Mouse (Mus musculus) testis, postnatal 14 days (tissue): ENCODE results near the gene Cd164l2.

Experiments
- DNase-seq: peaks from one replicate; pipeline ENCODE4 v3.0.0; 2021; ENCODE audit warnings: low spot score

The Cd164l2 gene

DNA sequence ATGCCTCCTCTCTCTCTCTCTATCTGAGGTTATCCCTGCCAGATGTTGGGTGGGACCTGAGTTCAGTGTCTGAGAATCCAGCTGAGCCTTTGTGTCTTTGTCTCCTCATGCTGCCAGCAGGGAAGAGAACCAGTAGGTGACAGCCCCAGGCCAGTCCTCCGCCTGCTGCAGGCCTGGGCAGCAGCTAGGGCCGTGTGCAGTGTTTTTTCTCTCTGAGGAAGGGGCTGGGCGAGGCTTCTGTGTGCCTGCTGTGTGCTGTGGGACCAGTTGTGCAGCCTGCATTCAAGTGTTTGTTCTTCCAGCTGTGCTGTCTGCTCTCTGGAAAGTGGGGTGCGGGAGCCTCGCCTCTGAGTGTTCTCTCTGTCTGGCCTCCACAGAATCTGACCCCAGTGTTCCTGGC lies 11.9 kb downstream of the Cd164l2 start:
- DNase-seq = no peak

DNA sequence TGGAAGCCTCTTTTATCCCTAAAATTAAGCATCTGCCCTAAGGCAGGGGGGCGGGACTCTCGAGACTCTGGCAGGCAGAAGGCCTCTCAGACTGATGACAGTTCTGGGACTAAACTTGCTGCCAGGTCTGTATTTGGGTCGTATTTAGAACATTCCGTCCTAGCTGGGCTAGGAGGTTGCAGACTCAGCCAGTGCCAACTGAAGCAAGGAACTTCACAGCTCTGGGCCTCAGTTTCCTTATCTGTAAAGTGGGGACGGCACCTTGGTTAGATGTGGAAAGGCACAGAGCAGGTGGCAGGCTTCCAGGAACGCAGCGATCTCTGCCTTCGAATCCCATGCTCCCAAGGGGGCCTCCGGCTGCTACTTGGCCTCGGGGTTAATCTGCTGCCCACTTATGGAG lies 14.1 kb downstream of the Cd164l2 start:
- DNase-seq = no peak

DNA sequence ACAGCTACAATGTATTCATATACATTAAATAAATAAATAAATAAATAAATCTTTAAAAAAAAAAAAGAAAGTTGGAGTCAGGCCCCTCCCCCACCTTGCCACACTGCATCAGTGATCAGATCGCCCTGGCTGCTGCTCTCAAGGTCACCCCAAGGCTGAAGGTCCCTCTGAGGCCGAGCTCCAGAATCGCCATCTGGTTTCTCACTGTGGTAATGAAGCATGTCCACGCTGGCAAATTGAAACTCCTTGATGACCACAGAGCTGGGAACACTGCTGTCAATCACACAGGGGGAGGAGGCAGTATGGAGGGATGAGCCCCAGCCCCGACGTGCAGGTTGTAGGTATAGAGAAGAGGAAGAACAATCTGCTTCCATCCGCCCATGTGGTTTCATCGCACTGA lies 15.7 kb downstream of the Cd164l2 start:
- DNase-seq = no peak

DNA sequence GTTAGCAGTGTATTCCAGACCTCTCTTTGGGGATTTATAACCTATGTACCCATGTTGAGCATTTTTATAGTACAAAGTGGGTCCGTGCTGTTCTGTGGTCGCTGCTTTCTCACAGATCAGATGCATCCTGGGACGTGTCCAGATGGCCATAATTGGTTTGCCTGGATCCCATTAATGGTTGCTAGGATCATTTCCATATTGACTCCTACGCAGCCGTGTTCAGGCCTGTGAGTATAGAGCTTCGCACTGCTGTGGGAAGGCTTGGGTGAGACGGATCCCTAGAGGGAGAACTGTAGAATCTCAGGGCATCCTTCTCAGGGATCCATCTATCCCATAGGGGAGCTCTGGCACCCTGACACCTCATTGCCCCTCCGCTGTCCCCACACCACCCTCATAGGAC lies 17.7 kb downstream of the Cd164l2 start:
- DNase-seq = no peak

DNA sequence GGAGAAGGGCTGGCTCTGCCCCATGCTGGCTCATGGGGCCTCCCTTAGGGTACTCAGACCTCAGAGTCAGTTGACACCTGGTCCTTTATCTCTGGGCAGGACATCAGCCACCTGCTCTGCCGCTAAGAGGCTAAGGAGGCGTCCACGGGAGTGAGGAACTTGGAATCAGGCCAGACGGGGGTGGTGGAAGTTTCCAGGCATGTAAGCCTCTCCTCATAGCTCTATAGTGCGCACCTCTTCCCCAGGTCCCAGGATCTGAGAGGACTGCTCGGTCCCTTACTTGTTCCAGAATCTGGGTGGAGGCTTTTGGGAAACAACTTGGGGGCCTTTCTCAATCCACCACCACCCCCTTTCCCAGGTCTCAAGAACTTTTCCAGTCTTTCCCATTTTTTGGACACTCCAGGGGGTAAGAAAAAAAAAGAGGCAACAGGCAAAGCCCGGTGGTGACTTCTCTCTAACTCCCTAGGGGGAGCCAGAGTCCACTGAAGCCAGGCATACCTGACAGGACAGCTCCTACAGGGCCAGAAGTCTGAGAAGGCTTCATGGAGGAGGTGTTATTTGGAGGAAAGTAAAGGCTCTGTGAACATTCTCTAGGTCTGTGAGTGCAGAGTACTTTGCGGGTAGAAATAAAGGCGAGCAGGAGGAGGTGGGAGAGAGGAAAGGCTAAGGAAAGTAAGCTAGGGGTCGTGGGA lies 21.5 kb downstream of the Cd164l2 start:
- no peak for DNase-seq

DNA sequence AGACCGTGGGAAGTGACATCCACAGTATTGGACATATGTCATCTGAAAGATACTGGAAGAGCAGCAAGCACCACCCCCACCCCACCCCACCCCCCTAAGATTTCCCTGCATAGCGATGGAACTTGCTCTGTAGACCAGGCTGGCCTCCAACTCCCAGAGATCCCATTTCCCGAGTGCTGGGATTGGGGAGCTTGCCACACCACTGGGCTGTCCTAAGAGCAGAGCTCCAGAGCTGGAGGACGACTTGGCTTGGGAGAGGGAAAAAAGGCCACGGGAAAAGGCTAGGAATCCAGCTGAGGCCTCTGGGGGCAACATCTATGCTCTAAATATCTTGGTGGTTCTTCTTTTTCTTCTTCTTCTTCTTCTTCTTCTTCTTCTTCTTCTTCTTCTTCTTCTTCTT lies 22.8 kb downstream of the Cd164l2 start:
- DNase-seq = no peak

DNA sequence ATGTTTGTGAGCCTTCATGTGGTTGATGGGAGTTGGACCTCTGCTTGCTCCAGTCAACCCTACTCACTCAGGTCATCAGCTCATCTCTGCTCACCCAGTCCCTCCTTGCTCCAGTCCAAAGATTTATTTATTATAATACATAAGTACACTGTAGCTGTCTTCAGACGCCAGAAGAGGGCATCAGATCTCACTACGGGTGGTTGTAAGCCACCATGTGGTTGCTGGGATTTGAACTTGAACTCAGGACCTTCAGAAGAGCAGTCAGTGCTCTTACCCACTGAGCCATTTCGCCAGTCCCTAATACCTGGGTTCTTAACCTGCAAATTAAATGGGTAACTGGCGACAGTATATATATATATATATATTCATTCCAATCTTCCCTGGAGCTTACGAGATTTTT lies 23.5 kb downstream of the Cd164l2 start:
- no peak for DNase-seq

DNA sequence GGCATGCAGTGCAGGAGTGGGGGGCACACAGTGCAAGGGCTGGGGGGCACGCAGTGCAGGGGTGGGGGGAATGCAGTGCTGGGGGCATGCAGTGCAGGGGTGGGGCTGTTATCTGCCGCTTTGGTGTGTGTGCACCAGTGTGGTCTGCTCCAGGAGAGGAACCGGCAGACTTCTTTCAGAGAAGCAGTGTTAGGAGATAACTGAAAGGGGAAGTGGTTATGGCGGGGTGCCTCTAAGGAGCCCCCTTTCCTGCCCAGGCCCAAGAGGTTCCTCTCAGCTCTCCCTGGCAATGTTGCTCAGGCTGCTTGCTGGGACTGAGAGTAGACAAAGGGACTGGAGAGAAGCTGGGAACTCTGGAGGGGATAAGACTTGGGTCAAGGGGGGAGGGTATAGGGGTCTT lies 26.0 kb downstream of the Cd164l2 start:
- DNase-seq = no peak

DNA sequence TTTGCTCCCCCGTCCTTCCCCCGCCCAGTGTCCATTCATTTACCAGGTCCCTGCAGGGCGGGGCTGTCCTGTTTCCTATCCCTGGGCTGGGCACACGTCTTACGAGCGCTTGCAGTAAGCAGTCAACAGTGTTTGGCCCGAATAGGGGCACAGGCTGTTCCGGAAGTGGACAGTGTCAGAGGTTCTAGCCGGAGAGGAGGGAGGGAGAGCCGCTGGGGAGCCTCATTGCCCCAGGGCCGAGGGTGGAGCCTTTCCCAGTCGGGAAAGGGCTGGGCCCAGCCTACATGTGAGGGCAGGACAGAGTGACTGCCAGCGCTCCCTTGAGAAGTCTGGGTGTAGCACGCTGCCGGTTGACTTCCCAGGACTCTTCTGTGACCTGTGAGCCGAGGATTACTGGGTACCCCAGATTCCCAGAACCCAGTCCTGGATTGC lies 28.6 kb downstream of the Cd164l2 start, which contains the start of gene Map3k6:
Gene Map3k6 (plus strand): TSS at position 329 of the 432 bp plus-strand sequence.
- peak; percentile 81 for DNase-seq

DNA sequence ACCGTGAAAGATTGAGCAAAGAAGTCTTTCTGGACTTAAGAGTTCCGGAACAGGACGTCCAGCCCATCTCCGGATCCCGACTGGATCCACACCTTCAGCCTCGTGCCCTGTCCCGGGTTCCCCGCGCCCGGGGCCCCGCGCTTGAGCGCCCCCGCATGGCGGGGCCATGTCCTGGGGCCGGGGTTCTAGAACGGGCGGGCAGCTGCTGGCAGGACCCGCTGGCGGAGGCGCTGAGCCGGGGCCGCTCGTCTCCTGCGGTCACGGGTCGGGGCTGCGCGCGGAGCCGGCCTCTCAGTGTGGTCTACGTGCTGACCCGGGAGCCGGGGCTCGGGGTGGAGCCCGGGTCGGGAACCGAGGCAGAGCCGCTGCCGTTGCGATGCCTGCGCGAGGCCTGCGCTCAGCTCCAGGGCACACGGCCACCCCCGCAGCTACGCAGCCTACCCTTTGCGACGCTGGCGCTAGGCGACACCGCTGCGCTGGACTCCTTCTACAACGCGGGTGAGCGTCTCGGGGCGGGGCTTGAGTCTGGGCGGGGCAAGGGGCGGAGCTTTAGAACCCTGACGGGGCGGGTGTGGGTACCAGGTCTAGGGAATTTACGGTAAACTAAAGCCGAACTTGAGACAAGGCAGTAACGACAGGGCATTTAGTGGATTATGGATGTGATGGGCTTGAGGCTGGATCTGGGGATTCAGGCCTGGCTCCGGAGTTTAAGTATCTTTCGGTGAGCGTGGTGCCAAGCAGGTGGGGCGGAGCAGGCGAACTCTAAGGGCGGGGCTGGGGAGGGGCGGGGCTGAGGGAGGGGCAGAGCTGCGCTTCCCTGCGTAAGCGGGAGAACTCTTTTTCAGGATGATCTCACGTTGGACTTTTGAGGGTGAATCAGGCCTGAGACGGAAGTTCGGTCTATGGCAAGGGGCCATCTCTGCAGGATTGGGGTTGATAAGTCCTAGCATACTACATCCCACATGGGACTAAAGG lies 29.3 kb downstream of the Cd164l2 start:
- DNase-seq = peak; percentile 88

DNA sequence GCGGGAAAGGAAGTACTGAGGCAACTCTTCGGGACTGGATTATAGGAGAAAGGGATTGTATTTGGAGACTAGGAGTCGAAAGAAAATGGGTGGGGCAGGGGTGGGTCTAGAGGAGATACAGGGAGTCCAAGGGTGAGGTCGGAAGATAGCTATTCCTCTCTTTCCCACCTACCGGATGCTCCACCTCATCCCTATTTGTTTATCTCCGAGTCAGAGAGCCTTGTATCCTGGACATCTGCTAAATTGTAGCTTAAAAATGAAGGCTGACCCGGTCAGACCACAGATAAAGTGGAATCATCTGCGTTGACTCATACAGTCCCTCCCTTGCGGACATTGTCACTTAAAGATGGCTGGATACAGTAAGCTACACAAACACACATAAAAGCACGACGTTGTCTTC lies 30.0 kb downstream of the Cd164l2 start:
- DNase-seq = no peak

DNA sequence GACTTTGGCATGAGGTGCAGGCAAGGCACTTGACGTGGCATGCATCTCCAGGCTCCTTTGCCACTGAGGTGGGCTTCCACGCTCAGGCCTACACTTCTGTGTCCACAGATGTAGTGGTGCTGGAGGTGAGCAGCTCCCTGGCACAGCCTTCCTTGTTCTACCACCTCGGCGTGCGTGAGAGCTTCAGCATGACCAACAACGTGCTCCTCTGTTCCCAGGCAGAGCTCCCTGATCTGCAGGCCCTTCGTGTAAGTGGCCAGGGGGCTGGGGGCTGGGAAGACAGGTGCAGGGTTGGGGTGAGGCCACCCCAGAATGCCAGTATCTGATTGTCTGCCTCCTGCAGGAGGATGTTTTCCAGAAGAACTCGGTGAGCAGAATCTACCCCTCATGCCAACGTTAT lies 30.8 kb downstream of the Cd164l2 start:
- DNase-seq = no peak

DNA sequence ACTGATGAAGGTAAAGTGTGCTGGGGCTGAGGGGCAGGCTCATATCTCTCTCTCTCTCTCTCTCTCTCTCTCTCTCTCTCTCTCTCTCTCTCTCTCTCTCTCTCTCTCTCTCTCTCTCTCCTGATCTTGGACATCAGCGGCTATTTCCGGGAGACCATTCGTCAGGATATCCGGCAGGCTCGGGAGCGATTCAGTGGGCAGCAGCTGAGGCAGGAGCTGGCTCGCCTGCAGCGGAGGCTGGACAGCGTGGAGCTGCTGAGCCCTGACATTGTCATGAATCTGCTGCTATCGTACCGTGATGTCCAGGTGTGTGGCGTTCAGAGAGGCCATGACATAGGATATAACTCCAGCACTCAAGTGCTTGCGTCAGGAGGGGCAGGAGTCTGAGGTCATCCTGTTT lies 31.6 kb downstream of the Cd164l2 start:
- no peak for DNase-seq

DNA sequence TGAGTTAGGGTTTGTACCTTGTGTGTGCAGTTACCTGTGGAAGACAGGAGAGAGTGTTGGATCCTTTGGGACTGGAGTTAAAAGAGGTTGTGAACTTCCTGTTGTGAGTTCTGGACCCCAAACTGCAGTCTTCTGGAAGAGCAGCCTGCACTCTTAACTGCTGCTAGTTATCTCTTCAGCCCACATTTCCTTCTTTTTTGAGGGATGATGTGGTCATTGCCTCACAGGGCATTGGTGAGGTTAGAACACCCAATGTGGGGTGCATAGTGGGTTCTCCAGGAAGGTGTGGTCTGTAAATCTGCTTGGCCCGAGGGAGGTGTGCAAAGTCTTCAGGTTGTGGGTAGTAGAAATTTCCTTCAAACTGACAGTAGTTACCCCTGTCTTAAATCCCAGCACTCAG lies 32.4 kb downstream of the Cd164l2 start:
- no peak for DNase-seq

DNA sequence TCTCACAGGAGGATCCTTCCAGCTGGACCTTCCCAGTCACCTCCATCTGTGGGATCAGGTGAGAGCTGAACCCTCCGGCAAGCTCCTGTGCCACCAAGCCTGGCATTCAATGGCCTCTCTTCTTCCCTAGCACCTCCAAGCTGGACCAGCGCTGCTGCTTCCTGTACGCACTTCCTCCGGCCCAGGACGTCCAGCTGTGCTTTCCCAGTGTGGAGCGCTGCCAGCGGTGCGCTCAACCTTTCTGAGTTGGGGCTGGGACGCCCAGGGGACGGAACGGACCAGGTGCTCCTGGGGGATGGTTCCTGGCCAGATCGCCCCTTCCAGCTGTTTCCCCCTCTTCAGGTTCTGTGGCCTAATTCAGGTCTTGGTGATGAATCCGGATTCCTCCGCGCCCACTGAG lies 35.1 kb downstream of the Cd164l2 start:
- no peak for DNase-seq

DNA sequence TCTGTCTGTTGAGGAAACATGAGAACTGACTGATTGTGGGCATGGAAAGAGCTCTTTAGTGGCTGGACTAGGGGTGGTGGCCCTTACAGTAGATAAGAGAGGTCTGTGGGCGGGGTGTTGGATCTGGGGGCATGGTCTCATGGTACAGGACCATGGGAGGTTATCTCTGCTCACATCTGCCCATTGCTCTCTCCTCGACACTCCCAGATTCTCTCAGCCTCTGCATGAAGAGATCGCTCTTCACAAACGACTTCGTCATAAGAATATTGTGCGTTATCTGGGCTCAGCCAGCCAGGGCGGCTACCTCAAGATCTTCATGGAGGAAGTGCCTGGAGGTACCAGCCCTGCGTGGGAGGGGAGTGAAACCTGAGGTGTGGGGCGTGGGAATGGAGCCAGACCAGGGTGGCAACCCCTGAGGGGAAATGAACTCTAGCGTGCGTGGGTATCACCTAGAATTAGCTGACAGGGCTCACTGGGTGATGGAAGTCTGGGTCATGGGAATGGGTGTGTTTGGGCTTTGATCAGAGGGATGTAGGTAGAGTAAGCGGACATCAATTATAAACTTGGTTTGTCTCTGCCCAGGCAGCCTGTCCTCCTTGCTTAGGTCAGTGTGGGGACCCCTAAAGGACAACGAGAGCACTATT lies 36.0 kb downstream of the Cd164l2 start:
- no peak for DNase-seq

DNA sequence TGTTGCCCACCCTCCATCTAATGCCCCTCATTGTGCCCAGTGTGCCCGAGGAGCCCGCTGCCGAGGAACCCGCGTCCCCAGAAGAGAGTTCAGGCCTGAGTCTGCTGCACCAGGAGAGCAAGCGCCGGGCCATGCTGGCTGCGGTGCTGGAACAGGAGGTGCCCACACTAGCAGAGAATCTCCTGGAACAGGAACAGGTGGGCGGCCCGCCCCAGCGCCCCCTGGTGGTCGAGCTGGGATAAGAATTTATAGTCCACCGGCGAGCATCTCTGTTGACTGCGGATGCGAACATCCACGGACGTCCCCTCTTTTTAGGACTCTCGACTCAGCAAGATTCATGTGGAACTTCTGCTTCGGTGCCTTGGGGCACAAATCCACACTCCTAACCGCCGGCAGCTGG lies 38.7 kb downstream of the Cd164l2 start:
- peak; percentile 82 for DNase-seq

DNA sequence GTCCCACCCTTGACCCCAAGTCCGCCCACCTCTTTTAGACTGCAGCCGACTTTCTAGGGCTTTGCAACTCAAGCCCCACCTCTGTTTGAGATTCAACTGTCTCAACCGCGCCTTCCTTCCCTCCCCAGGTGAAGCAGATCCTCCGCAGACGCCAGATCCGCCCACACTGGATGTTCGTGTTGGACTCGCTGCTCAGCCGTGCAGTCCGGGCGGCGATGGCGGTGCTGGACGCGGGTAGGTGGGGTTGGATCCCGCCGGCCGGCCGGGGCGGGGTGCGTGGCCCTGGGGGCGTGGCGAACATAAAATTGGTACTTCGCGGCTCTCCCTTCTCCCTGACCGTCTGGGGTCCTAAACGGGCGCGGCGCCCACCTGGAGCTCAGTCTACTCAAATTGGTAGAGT lies 39.3 kb downstream of the Cd164l2 start:
- DNase-seq = no peak

DNA sequence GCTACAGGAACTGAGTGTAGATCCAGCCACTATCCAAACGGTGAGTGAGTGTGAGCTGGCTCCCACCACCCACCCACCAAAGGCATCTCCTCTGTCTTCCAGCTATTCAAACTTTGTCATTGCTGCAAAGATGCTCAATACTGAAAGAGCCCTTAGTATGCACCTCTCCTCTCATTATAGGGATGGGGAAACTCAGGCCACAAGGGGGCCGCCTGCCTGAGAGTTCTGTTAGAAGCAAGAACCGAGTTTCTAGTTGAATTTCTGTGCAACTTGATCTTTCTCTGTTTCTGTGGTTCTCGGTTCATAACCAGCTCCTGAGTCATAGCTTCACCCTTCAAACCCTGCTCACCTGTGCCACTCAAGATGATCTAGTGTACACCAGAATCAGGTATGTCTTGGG lies 40.2 kb downstream of the Cd164l2 start:
- DNase-seq = no peak

DNA sequence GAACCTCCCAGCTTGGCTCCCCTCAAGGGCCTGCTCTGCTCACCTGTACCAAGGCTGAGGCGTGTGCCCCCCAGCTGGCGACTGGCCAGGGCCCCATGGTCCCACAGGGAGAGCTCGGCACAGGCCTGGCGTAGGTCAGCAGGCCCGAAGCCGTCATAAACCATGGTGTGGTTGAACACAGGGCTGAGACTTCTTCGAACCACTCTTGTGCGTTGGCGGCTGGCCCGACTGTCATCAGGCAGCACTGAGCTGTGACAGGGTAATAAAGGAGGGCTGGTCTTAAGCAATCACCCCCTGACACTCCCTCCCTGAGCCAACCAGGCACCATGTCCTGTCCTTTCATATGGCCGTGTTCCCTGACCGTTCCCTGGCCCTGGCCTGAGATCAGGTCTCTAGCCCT lies 41.5 kb downstream of the Cd164l2 start:
- DNase-seq = no peak

DNA sequence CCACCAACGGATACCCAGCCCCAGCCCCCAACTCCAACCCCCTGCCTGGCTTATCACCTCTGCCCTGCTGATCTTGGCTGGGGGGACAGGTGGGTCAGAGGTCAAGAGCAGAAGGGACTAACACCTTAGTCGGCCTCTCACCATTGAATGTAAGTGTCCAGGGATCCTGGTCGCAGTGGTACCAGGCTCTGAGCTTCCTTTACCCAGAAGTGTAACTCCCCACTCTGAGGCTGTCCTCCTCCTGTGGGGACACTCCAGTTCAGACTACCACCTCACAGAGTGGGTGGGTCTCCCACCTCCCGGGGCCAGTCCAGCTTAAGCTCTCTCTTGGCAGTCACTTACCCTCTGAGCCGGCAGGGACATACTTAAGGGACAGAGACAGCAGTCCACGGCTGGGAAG lies 43.5 kb downstream of the Cd164l2 start:
- no peak for DNase-seq

DNA sequence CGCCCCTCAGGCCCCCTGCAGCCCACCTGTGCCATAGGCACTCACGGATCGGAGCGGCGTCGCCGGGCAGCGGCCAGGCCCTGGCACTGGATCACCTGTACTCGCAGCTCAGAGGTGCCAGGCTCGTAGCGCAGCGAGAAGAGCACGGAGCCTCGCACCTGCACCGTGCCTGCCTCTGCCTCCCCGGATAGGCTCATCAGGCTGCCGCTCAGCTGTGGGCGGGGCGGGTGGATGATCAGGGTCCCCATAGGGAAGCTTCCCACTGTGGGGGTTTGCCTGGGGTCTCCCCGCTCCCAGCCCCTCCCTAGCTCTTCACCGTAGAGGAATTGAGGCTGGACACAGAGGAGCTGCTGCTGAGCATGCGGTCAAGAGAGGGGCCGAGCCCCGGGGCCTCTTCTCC lies 44.9 kb downstream of the Cd164l2 start:
- DNase-seq = no peak

DNA sequence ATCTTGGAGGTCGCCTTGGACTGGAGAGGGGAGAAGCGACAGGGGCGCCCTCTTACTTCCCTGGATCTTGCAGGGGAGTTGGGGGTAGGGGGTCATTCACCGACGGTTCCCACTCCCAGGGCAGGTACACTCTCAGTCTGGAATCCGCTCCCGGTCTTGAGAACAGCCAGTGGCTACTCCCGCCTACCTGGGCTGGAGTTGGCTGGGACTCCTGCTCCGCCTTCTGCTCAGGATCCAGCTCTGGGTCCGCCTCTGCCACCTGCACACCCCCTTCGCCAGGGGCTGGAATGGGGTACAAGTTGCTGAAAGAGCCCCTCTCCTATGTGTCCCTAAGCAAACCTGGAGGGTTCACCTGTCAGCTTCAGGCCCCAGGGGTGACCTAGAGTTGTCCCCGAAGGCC lies 45.3 kb downstream of the Cd164l2 start:
- no peak for DNase-seq
